Mouse (Mus musculus): ENCODE data around the gene Mboat7.

Gene Mboat7

DNA sequence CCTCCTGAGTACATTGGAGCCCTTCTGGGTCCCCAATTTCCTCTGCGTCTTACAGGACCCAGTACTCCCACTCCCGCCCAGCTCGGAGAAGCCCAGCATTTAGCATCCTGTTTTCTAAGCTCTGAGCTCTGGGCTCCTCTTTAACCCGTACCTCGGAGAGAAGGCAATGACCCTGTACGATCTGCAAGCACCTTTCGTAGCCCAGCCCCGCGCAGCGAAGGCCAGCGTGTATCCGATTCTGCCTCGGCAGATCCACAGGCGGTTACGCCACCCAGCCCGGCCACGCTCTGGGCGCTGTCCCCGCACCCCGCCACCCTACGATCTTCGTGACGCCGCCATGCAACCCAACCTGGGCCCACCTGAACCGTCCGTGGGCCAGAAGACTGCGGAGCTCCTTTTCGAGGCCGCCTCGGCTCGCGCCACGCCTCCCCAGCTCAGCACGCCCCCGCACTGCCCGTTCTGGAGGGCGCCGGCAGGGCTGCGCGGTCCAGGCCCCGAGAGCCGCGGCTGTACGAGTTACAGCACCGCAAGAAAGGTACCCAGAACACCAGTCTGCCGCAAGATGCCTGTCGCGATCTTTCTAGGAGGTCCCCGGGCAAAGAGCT lies 839 bp downstream of the Mboat7 start, which contains the start of gene Tsen34:
Tsen34 (plus strand) TSS at position 482 of the 605 bp plus-strand sequence.
- no peak for DNase-seq

DNA sequence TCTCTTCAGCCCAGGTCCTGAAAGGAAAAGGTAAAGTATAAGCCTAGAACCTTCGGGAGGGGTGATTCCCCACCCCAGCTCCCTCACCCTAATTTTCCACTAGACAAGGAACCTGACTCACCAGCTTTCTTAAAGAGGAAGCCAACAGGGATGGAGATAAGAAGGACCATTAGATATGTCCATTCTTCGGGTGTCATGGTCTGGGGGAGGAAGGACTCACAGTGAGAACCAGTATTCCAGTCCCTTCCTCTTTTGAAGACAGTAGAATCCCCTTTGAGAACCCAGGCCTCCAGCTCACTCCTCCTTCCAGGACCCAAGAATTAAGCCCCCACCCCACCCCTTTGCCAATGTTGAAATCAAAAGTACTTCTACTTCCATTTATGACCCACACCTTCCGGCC lies 1.4 kb downstream of the Mboat7 start:
- DNase-seq: no peak

DNA sequence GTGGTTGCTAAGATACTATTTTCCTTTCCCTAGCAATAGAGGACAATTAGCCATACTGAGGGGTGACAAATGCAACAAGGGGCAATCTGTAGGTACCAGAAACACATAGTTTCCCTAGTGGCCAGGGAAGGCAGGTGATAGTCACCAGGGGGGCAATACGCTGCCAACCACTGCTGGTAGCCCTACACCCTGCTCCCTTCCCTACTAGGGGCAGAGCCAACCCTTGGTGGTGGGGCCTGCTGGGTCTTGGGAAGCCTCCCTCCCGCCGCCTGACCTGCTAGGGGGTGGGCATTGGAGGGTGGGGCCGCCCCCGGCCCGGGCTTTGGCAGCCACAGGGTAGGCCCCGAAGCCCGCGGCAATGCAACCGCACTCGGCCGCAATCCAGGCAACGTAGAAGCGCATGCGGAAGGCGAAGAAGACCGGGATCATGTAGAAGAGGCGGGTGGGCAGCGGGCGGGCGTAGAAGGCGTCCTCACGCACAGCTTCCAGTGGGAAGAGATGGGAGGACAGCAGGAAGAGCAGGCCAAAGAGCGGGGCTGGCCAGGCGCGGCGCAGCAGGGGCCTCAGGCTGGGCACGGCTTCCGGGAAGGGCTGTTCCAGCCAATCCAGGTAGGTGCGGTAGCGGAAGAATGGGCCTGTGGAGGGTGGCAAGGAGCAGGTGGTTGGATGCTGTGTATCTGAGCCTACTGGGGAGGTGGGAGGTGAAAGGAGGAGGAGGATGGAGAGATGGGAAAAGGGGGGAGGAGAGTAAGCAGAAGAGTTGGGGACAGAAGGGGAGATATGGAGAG lies 7.7 kb downstream of the Mboat7 start:
- no peak for DNase-seq

DNA sequence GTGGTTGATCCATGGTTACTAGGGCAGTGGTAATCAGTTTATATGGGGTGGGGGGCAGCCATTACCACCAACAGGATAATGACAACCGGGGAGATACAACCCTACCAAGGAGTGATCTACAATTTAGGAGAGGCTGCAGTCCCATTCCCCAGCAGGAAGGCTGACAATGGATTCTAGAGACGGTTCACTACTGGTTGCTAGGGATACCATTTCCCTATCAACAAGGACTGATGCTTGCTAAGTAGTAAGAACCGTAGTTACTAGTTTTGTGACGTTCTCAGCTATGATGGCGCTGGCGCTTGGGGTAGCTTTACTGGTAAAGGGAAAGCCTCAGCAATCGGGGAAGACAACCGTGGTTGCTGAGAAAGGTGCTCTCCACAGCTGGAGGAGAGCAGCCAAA lies 8.6 kb downstream of the Mboat7 start:
- no peak for DNase-seq

DNA sequence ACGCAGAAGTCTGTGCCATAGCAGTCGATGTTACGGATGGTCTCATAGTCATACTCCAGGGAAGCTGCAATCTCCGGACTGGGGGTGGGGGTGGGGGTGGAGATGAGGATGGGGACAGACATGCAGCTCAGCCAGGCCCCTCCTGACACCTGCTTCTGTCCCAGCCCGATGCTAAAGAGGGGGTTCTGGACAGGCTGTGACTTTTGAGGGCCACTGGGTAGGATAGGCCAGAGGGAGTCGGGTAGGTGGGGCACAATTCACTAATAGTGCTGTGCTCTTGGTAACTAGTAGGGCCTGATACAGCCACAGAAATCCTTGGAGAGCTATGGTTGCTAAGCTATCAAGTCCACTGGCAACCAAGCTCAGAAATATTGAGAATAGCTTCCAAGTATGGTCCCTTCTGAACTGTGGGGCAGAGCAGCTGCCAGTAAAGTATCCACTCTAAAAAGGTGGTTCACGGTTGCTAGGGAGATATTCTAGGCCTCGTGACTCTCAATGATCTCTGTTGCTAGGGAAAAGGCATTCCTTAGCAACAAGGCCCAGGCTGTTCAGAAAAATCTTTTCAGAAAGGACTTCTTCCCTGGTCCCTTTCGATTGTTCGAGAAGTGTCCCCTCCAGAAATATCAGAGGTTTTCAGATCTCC lies 9.3 kb downstream of the Mboat7 start:
- no peak for DNase-seq

DNA sequence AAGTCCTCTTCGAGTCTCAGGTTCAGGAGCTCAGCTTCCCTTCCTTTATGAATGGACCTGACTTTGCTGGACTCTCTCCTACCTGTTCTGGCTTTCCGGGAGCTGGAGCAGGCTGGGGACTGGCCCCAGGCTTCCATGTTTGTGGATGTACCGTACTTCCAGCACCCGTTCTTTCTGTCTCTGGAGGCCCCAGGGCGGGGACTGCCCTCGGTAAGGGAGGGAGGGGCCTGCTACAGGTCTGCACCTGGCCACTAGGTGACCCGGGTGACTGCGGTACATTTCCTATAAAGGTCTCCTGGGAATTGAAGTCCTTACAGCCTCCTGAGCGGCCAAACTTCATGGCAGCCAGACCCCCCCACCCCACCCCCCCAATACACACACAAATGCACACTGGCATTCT lies 16.0 kb downstream of the Mboat7 start, which contains the start of gene Tmc4:
Tmc4 (minus strand) TSS at position 212 of the 400 bp plus-strand sequence.
- DNase-seq: no peak

DNA sequence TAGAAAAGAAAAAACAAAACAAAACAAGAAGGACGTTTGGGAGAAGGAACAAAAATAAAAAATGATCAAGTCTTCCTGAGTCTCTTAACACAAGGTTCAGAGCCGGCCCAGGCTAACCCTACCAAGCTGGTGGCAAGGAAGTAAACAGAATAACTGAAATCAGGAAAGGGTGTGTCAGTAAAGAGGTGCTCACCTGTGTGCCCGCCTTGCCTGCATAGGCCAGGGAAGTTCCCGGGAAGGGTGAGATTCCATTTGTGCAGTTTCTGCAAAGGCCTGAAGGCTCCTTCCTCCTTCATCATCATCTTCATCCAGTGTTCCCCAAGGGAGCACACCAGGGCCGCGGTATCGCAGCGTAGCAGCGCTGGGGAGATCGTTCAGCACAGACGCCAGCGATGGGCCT lies 17.0 kb downstream of the Mboat7 start:
- no peak for DNase-seq

DNA sequence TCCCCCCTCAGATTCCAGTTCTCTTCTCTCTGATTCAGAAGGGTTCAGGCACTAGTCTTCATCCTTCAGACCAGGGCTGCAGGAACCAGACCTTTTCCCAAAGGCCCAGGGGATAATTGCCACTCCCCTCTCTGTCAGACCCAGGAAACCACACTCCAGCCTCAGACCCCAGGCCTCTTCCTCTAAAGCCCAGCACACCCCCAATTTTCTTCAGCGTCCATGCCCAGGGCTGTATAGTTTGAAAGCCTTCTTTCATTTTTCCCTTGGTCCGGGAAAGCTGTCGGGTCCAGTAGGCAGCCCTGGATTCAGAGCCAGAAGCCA lies 18.1 kb downstream of the Mboat7 start:
- no peak for DNase-seq

DNA sequence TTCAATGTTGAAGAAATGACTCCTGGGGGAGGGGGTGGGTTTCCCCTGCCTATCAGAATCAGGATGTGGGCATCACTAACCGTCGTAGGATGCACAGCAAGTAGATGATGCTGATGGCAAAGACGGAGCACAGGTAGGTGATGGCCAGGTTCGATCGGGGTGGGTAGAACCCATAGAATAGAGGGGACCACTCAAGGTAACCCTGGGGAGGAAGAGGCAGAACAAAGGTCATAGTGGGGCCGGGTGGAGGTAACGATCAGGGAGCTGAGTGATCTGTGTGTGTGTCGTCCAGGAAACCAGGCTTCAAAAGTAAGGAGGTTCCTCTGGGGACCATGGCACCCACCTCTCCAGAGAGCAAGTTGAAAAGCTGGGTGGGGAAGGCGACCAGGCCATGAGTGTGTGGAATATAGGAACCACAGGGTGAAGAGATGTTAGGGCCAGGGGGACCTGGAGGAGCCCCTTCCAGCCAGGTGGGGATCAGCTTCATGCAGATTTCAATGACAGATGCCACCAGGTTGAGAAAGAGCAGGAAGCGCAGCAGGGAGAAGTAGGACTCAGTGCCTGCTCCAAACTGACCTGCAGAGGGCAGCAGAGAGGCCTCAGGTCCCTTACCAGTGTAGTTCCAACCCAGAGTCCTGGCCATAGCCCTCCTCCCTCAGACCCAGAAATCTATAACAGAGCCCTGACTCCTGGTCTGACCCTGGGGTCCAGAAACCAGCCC lies 18.7 kb downstream of the Mboat7 start:
- DNase-seq: peak; percentile 88

DNA sequence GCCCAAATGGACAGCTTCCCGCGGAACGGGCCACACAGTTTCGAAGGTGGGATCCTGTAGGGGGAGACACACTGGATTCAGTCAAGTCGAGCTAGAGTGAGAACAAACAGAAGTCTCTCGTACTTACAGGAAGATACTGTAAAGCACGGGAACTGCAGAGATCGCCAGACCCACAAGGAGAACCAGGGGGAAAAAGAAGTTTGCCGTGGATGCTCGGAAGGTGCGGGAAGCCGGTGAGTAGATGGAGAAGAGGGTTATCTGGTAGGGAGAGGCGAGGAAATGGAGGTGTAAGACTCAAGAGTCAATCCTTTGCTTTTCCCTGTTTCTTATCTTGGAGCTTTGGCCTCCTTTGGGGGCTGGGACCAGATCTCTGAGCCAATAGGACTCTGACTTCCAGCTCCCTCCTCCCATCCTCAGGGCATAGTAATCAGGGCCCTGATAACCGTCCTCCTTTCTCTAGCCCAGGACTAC lies 26.4 kb downstream of the Mboat7 start:
- DNase-seq: peak; percentile 5

DNA sequence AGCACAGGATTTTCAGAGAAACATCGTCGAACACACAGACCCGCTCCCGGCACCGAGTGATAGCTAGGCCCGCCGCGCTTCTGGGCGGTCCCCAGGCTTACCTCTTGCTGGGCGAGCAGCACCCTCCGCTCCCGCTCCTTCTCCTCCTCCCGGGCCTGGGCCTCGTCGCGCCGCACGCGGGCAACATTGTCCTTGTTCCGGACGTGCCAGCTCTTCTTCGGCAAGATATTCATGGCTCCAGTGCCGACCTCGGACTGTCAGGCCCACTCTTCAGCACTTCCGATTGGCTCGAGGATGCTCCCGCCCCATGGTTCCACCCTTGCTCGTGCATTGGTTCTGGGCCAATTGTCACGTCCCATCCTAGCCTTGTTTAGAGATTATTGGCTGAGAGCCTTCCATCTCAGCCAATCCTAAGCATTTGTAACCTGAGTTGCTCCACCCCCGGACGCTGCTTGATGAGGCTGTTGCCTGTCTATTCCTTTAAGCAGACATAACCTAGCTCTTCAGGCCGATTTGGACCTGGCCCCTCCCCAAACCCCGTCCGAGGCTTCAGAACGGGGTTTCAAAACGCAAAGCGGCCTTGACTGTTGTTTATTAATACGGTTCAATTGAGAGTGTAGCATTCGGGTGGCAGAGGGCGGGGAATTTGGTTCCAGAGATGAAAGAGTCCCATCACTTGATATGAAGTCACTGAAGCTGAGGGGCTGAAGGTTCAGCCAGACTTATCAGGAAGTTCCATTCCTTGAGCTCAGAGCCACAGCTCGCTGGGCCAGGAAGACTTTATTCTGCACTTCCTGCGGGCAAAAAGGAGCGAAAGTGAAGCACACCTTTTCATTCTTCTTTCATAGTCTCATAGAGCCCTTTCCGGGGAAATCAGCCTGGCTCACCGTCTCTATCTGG lies 27.9 kb downstream of the Mboat7 start, which contains the start of gene Leng1:
Leng1 (minus strand) TSS at position 626 of the 900 bp plus-strand sequence.
- DNase-seq: peak; percentile 99

DNA sequence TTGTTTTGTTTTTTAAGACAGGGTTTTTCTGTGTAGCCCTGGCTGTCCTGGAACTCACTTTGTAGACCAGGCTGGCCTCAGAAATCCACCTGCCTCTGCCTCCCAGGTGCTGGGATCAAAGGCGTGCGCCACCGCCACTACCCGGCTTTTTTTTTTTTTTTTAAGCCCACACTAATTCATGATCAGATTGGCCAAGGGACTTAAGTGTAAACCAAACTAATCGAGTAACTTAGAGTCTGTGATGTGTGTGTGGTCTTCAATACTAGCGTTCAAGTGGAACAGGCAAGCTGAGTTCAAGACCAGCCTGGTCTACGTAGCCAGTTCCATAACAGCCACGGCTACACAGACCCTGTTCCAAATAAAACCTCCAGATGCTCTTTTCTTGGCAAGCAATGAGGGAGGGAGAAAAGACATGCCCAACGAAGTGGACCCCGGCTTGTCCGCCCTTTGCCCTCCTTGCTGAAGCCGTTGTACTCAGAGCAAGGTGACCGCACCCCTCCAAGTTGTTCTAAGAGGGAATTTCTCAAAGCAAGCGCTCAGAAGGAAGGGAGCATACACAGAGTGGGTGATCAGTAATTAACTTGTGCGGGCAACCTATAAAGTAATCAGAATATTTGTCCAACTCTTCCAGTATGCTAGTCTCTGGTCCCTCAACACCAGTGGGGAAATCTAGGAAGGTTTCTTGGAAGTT lies 28.7 kb downstream of the Mboat7 start:
- DNase-seq: no peak

DNA sequence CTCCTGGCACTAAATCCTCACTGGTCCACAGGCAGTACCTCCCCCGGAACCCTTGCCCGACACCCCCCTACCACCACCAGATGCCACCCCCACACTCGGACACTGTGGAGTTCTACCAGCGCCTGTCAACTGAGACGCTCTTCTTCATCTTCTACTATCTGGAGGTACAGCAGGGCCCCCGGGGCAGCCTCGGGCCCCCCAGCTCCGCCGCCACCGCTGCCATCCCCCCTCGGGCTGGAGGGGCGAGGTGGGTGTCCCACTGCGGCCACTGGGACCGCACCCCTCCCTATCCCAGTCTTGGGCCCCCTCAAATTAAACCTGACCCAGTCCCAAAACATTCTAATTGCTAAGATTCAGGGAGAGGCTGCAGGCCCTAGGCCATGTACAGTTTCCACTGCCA lies 34.7 kb downstream of the Mboat7 start:
- no peak for DNase-seq

DNA sequence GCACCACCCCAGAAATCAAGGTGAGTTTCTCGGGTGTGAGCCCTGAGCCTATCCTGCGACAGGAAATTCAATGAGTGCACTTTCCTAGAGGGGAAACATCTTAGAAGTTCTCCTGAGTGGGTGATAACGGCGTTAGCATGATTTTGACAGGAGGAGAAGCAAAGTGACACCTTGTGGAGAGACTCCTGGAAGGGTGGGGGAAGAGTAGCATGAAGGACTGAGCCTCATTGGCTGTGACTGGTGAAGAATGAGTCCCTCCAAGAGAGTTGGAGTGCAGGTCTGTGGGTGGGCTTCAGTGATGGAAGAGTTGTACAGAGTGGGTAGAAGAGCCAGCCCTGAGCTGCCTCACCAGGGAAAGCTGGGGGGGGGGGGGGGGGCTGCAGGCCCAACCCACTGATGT lies 36.4 kb downstream of the Mboat7 start:
- no peak for DNase-seq

DNA sequence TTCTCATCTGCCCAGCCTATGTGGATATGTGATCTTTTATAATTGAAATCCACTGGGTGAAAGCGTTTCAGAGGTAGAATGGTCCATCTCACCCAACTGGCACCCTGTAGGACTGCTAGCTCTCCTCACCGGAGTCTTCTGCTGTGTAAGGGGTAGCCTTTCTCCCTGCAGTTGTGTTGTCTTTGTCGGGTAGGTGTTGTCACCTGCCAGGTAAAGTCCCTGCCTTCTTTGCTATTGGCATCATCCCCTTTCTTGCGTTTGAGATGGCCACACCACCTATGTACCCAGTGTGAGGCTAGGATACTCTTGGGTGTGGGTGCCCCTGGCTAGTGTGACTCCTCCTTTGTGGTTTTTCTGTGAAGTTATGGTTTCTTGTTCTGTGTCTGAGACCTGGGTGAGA lies 46.7 kb downstream of the Mboat7 start:
- no peak for DNase-seq

DNA sequence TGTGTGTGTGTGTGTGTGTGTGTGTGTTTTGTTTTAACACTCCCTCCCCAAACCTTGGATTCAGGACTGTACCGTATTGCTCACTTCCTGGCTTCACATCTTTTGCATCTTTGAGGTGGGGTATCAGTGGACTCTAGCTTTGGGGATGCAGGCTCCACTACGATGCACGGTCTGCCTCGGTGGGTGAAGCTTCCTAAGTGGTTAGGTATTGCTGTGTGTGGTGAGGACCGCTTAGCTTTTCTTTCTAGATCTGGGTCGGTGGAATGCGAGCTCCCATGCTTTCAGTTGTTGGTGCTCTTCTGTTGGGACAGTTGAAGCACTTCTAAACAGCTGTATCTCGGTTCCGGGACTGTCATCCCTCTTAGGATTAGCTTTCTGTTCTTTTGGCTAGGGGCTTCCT lies 47.1 kb downstream of the Mboat7 start:
- no peak for DNase-seq

DNA sequence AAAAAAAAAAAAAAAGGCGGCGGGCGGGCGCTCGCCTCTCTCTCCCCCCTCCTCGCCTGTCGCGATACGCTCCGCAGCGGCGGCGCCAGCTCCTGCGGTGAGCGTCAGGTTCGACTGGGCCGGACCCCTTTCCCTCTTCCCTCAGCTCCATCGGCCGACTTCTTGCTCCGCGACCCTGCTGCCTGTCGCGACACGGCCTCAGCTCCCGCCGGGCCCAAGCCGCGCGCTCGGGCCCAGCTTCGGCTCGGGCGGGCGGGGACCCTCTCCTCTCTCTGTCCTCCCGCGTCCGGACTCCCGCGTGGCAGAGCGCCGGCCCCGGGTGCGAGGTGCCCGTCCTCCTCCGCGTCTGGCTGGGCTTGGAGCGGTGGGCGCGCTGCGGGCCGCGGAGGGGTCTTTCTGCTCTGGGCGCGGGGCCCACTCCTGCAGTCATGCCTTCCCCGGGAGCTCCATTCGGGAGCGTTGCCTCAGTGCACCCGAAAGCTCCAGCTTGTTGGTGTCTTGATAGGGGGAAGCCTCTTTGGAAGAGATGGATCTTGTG lies 47.8 kb downstream of the Mboat7 start:
- no peak for DNase-seq

DNA sequence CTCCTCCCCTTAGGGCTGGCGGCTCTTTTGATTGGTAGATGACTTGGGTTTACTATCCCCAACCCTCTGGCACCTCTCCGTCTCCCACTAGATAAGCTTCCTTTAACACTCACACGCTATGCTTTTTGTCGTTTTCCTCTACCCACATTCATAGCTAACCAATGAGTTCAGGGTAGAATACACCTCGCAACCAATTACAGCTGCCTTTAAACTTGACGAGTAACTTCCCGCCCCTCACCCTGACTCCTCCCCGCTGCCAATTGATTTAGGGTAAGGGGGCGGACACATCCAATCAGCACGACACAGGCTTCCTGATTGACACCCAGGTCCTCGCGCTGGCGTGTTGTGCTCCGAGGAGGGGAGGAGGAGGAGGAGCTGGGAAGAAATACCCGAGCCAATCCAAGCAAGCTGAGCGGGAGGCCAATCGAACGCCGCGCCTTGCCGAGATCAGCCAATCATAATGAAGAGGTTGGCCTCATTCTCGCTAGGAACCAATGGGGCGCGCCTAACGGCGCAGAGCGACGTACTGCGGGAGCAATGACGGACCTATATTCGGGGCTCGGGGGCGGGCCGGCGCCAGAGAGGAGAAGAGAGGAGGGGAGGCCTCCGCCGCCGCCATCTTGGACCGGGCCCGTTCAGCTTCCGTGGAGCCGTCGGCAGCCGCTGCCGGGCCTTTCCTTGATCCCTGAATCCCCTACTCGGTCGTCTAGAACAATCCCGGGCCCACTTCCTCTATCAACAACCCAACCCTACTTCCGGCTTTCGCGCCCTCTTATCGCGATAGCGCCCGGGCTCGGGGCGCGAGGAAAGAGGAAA lies 48.4 kb downstream of the Mboat7 start, which contains the start of gene Cnot3:
Cnot3 (plus strand) TSS at position 597 of the 816 bp plus-strand sequence.
- DNase-seq: peak; percentile 100

DNA sequence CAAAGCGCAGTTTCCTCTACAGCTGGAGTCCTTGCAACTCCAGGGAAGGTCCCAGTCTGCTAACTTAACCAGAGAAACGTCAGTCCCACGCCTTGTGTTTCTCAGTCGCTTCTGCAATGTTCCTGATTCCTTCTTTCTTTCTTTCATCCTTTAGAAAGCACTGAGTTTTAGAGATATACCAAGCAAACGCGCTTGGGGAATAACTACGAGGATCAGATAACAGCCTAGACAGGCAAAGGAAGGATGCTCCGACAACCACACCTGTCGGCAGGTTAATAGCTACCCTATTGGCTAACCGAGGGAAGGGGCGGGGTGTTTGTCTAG lies 49.0 kb downstream of the Mboat7 start:
- DNase-seq: no peak

DNA sequence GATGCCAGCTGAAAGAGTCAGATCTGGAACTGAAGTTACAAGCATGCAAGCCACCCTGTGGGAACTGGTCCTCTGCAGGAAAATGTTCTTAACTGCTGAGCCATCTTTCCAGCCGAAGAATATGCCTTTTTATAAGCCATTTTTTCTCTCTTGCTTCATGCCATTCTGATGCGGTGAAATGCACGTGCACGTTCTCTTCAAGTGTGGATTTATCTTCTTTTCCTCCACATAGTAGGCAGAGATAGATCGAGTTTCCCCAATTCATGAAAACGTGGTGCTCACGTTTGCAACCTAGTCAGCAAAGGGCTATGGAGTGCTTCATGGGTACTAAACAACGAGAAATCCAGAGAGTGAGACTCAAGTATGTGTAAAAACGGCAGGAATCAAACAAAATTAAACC lies 49.5 kb downstream of the Mboat7 start:
- DNase-seq: no peak

Data from retina, postnatal 1 day (tissue).